Mouse (Mus musculus): ENCODE data around the gene Hsp90b1.

- TF ChIP-seq CTCF (IDR thresholded peaks at IDR 0.05; ENCODE audit: low read depth) (no peak), EP300 (IDR thresholded peaks at IDR 0.05; ENCODE audit: low read depth) (no peak)
Measured at GRCm38 (mm10) chr10:86704589-86705191, 619 bp downstream of the Hsp90b1 start.

Measured in liver, embryonic 14.5 days (tissue).